Mouse (Mus musculus): ENCODE results near the gene Capsl. TPM values are rescaled to one million over a fixed set of nuclear protein-coding genes. Genes with fewer than 3 reads are reported as not detected.

Capsl gene
- total RNA-seq, 2 experiments from 2014 or later: 1.3 to 2.5 TPM

Other genes starting within 250 kb of the Capsl start
- gene Ugt3a1, start 159.1 kb upstream of the Capsl start, total RNA-seq (2021): not detected
- not detected for gene Ugt3a2, start 100.5 kb upstream of the Capsl start, total RNA-seq (2021)
- gene Il7r, start 94.1 kb downstream of the Capsl start, total RNA-seq (2021): under 1 TPM; 0.32 to 0.44 TPM

All from left cerebral cortex, postnatal 25 days (tissue).